Mouse (Mus musculus) CH12.LX (cell line): ENCODE measurements around the gene Ugt1a10.

ENCODE experiments used
- CTCF ChIP-seq, 2 experiments: IDR thresholded peaks in 1 of 2; conservative IDR thresholded peaks in 1 of 2; 2 replicates each; pipeline ENCODE4 v1.5.1; 2011 to 2012; ENCODE audit warnings: low read depth in 2 of 2, low read length in 2 of 2, improper control_type of control experiment in 1 of 2, inconsistent platforms in 1 of 2, mild to moderate bottlenecking in 1 of 2, moderate library complexity in 1 of 2
- E2F4 ChIP-seq: IDR thresholded peaks from 2 replicates; pipeline ENCODE4 v1.6.1; 2011; ENCODE audit warnings: low read depth, low read length, improper control_type of control experiment; ENCODE audit not compliant: insufficient replicate concordance
- ETS1 ChIP-seq: conservative IDR thresholded peaks from 2 replicates; pipeline ENCODE4 v1.6.1; 2012; ENCODE audit warnings: low read depth, mild to moderate bottlenecking, inconsistent platforms, low read length, improper control_type of control experiment, moderate library complexity
- JUN ChIP-seq: IDR thresholded peaks from 2 replicates; pipeline ENCODE4 v1.6.1; 2011; ENCODE audit warnings: low read depth, mild to moderate bottlenecking, low read length, improper control_type of control experiment, moderate library complexity; ENCODE audit not compliant: insufficient read depth
- MAFK ChIP-seq: IDR thresholded peaks from 2 replicates; pipeline ENCODE4 v1.6.1; 2011; ENCODE audit warnings: low read length, improper control_type of control experiment; ENCODE audit not compliant: insufficient replicate concordance
- MAZ ChIP-seq: IDR thresholded peaks from 2 replicates; pipeline ENCODE4 v1.6.1; 2012; ENCODE audit warnings: low read depth, mild to moderate bottlenecking, inconsistent platforms, low read length, improper control_type of control experiment, moderate library complexity
- MXI1 ChIP-seq: IDR thresholded peaks from 2 replicates; pipeline ENCODE4 v1.6.1; 2011; ENCODE audit warnings: mild to moderate bottlenecking, low read depth, low read length, improper control_type of control experiment
- POLR2A ChIP-seq: IDR thresholded peaks from 2 replicates; pipeline ENCODE4 v1.6.1; 2011; ENCODE audit warnings: low read depth, mild to moderate bottlenecking, improper control_type of control experiment, low read length
- SIN3A ChIP-seq: IDR thresholded peaks from 2 replicates; pipeline ENCODE4 v1.6.1; 2012; ENCODE audit warnings: low read length, improper control_type of control experiment, inconsistent platforms
- ZC3H11A ChIP-seq: IDR thresholded peaks from 2 replicates; pipeline ENCODE4 v1.6.1; 2012; ENCODE audit warnings: low read depth, mild to moderate bottlenecking, inconsistent platforms, low read length, improper control_type of control experiment

DNA sequence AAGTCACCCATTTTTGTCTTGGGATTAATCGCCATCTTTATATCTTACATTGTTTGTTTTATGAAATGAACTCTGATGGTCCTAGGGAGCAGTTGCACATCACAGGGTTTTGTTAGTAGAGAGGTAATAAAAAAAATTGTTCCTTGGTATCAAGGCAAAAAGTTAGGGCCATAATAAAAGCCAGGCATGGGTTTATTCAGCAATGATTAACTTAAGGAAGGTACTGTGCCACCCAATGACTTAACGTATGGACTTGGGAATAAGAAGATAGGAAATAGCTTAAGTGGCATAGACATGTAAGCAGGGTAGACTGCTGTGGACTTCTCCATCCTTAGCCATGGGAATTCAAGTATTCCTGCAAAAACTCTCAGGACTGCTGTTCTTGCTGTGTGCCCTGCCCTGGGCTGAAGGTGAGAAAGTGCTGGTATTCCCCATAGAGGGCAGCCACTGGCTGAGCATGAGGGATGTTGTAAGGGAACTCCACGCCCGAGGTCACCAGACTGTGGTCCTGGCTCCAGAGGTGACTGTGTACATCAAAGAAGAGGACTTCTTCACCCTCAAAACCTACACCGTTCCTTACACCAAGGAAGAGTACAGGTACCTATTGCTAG is 131.2 kb downstream of the Ugt1a10 start:
- TF ChIP-seq CTCF (conservative IDR thresholded peaks at IDR 0.05 in 1 of 2, IDR thresholded peaks at IDR 0.05 in 1 of 2; ENCODE audit: low read depth in 2 of 2, low read length in 2 of 2) (no peak), SIN3A (no peak), MXI1 (no peak), MAZ (no peak), POLR2A (no peak), E2F4 (no peak), JUN (no peak), ETS1 (no peak), ZC3H11A (no peak), MAFK (no peak)
